Mouse (Mus musculus): ENCODE results near the gene Tbx1. TPM values are rescaled to one million over a fixed set of nuclear protein-coding genes. Genes with fewer than 3 reads are reported as not detected.

Gene Tbx1
- polyA plus RNA-seq, 1 experiment = 16.9 TPM

DNA sequence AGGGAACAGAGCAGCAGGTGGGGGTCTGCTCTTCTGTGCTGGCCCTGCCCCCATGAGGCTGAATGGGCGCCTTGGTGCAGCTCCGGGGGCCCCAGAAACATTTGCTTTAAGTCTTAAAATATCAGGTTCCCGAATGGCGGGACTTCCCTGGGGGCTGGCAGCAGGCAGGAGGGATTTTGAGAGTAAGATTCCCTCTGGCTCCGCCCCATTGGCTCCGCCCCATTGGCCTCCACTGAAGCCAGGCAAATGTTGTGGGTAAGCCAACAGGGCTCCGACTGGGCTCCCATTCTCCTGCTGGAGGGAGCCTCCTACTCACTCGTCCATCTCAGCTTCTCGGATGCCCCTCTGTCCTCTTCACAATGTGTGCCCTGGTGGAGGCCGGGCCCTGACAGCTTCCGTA, 17.8 kb upstream of the Tbx1 start:
- Histone ChIP-seq H3K27me3 (ENCODE audit: control insufficient read depth, insufficient read depth, insufficient read length) (peaks cover 5% of the 10 kb centered on the region), H3K79me2 (ENCODE audit: control insufficient read depth, insufficient read depth) (no peaks in the 10 kb centered on the region), H3K4me2 (ENCODE audit: low read depth) (no peak overlapping the region), H3ac (ENCODE audit: control insufficient read depth, insufficient read length) (no peak overlapping the region), H3K4me3 (no peak overlapping the region), H3K36me3 (ENCODE audit: control insufficient read depth, insufficient read depth) (no peaks in the 10 kb centered on the region)
- TF ChIP-seq POLR2A (IDR thresholded peaks at IDR 0.05; ENCODE audit: insufficient read length, low read depth) = no peak

DNA sequence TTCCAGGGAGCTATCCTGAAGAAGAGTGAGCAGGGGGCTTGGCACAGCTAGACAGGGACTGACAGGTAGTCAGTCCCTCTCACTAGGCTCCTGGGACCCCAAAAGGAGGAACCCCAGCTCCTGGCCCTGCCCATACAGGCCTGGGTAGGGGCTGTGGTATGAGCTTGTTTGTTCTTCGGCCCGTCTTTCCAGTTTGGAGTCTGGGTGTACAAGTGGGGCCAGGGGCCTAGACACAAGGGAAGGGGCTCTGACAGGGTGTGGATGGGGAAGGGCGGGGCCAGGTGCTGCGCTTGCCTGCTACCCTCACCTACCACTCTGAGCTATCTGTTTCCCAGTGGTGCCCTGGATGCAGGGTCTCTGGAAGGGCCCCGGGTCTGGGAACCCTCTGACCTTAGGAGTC, 15.2 kb upstream of the Tbx1 start:
- Histone ChIP-seq H3K79me2 (ENCODE audit: control insufficient read depth, insufficient read depth) (no peaks in the 10 kb centered on the region), H3K4me2 (ENCODE audit: low read depth) (no peak overlapping the region), H3K27me3 (ENCODE audit: control insufficient read depth, insufficient read depth, insufficient read length) (peaks cover 5% of the 10 kb centered on the region), H3K4me3 (no peak overlapping the region), H3ac (ENCODE audit: control insufficient read depth, insufficient read length) (no peak overlapping the region), H3K36me3 (ENCODE audit: control insufficient read depth, insufficient read depth) (no peaks in the 10 kb centered on the region)
- no peak for TF ChIP-seq MYOD1 (IDR thresholded peaks at IDR 0.05; ENCODE audit: control insufficient read depth in 1 of 3, insufficient read length in 2 of 3, low read depth in 2 of 3)
- TF ChIP-seq CEBPB (IDR thresholded peaks at IDR 0.05; ENCODE audit: insufficient read depth, poor library complexity, severe bottlenecking) = no peak
- no peak for TF ChIP-seq TCF3 (IDR thresholded peaks at IDR 0.05; ENCODE audit: insufficient read length, low read depth)
- no peak for TF ChIP-seq TCF12 (IDR thresholded peaks at IDR 0.05; ENCODE audit: insufficient read depth, poor library complexity, severe bottlenecking)
- no peak for TF ChIP-seq POLR2AphosphoS2 (IDR thresholded peaks at IDR 0.05; ENCODE audit: insufficient read length, low read depth)
- no peak for TF ChIP-seq E2F4 (IDR thresholded peaks at IDR 0.05; ENCODE audit: insufficient read depth)

DNA sequence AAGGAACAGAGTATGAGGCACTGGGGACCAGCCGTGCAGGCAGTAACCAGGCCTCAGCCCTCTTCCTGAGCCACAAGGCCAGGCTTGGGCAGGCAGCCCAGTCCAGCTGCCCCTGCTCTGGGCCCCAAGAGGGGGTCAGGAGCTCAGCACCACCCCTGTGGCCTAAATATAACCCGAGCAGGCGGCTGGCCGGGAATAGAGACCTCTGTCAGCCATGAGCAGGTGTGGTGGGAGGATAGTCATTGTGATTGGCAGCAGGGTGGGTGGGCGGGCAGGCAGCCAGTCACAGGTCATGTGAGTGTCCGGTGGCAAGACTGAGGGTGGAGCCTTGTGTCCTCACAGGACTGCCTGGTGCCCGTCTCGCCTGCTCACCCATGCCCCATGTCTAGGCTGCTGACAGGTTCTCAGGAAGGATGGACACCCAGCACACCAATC, 13.8 kb upstream of the Tbx1 start:
- no peaks in the 10 kb centered on the region for H3K27me3 ChIP-seq (ENCODE audit: control insufficient read depth, insufficient read depth, insufficient read length)
- H3K4me3 ChIP-seq = no peak overlapping the region
- H3K4me2 ChIP-seq (ENCODE audit: low read depth) = peak overlapping the region; percentile 34
- H3ac ChIP-seq (ENCODE audit: control insufficient read depth, insufficient read length) = no peak overlapping the region
- TF ChIP-seq POLR2AphosphoS2 (IDR thresholded peaks at IDR 0.05; ENCODE audit: insufficient read length, low read depth) = peak; percentile 69
- peak; percentile 19 for TF ChIP-seq TCF12 (IDR thresholded peaks at IDR 0.05; ENCODE audit: insufficient read depth, poor library complexity, severe bottlenecking)
- TF ChIP-seq E2F4 (IDR thresholded peaks at IDR 0.05; ENCODE audit: insufficient read depth) = no peak
- peak in 2 of 3 experiments; percentile 58 to 91 for TF ChIP-seq MYOG (IDR thresholded peaks at IDR 0.05; ENCODE audit: control insufficient read depth in 1 of 3, insufficient read depth in 1 of 3, insufficient read length in 2 of 3, low read depth in 2 of 3)
- TF ChIP-seq REST (IDR thresholded peaks at IDR 0.05; ENCODE audit: insufficient read depth, insufficient read length) = no peak
- peak; percentile 77 to 91 (median 77) for TF ChIP-seq MYOD1 (IDR thresholded peaks at IDR 0.05; ENCODE audit: control insufficient read depth in 1 of 3, insufficient read length in 2 of 3, low read depth in 2 of 3)
- peak; percentile 62 for TF ChIP-seq POLR2A (IDR thresholded peaks at IDR 0.05; ENCODE audit: insufficient read length, low read depth)
- no peak for TF ChIP-seq MAX (IDR thresholded peaks at IDR 0.05; ENCODE audit: low read depth)
- H3K79me2 ChIP-seq (ENCODE audit: control insufficient read depth, insufficient read depth) = no peaks in the 10 kb centered on the region
- H3K36me3 ChIP-seq (ENCODE audit: control insufficient read depth, insufficient read depth) = no peaks in the 10 kb centered on the region

DNA sequence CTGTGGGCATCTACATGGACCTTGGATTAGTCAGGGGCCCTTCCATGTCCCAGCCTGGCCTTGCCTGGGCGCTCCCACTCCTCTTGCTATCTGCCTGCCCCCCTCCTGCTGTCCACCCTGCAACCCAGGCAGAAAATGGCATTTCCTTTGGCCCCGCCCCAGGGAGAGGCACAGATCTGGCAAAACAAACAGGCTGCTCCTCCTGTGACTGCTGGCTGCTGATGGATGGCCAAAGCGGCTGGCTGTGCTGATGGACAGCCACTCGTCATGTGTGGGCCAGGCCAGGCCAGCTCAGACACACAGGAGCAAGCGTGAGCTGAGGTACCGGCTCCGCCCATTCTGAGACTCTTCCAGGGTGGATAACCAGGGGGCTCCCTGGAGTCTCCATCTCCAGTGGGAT, 11.0 kb upstream of the Tbx1 start:
- no peaks in the 10 kb centered on the region for H3K79me2 ChIP-seq (ENCODE audit: control insufficient read depth, insufficient read depth)
- H3K36me3 ChIP-seq (ENCODE audit: control insufficient read depth, insufficient read depth) = no peaks in the 10 kb centered on the region
- no peaks in the 10 kb centered on the region for H3K27me3 ChIP-seq (ENCODE audit: control insufficient read depth, insufficient read depth, insufficient read length)
- no peak for TF ChIP-seq USF1 (IDR thresholded peaks at IDR 0.05; ENCODE audit: low read depth)
- TF ChIP-seq POLR2AphosphoS2 (IDR thresholded peaks at IDR 0.05; ENCODE audit: insufficient read length, low read depth) = no peak
- TF ChIP-seq REST (IDR thresholded peaks at IDR 0.05; ENCODE audit: insufficient read depth, insufficient read length) = no peak
- TF ChIP-seq MYOD1 (IDR thresholded peaks at IDR 0.05; ENCODE audit: control insufficient read depth in 1 of 3, insufficient read length in 2 of 3, low read depth in 2 of 3) = peak in 2 of 3 experiments; percentile 34 to 69
- peak in 1 of 3 experiments; percentile 39 for TF ChIP-seq MYOG (IDR thresholded peaks at IDR 0.05; ENCODE audit: control insufficient read depth in 1 of 3, insufficient read depth in 1 of 3, insufficient read length in 2 of 3, low read depth in 2 of 3)
- no peak for TF ChIP-seq MAX (IDR thresholded peaks at IDR 0.05; ENCODE audit: low read depth)
- no peak for TF ChIP-seq CEBPB (IDR thresholded peaks at IDR 0.05; ENCODE audit: insufficient read depth, poor library complexity, severe bottlenecking)
- peak; percentile 28 for TF ChIP-seq POLR2A (IDR thresholded peaks at IDR 0.05; ENCODE audit: insufficient read length, low read depth)
- H3ac ChIP-seq (ENCODE audit: control insufficient read depth, insufficient read length) = no peak overlapping the region
- H3K4me2 ChIP-seq (ENCODE audit: low read depth) = no peak overlapping the region
- H3K4me3 ChIP-seq = no peak overlapping the region

DNA sequence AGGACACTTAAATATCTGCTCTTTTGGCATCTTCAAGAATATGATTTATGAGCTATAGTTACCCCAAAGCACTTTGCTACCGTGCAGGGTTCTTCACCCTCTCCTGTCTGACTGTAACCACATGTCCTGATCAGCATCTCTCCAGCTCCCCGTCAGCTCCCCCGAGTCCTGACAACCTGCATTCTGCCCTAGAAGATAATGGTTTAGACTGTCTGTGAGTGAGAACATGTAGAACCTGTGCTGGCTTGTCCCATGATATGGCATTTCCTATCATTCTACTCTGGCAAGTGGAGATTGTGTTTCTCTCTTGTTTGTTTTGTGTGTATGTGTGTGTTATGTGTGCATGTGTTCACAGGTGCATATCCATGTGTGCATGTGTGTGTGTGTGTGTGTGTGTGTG, 7.5 kb upstream of the Tbx1 start:
- Histone ChIP-seq H3K27me3 (ENCODE audit: control insufficient read depth, insufficient read depth, insufficient read length) (no peaks in the 10 kb centered on the region), H3K4me2 (ENCODE audit: low read depth) (no peak overlapping the region), H3K79me2 (ENCODE audit: control insufficient read depth, insufficient read depth) (no peaks in the 10 kb centered on the region), H3K36me3 (ENCODE audit: control insufficient read depth, insufficient read depth) (no peaks in the 10 kb centered on the region), H3K4me3 (no peak overlapping the region), H3ac (ENCODE audit: control insufficient read depth, insufficient read length) (no peak overlapping the region)
- TF ChIP-seq MYOD1 (IDR thresholded peaks at IDR 0.05; ENCODE audit: control insufficient read depth in 1 of 3, insufficient read length in 2 of 3, low read depth in 2 of 3) (no peak), POLR2AphosphoS2 (IDR thresholded peaks at IDR 0.05; ENCODE audit: insufficient read length, low read depth) (no peak), USF1 (IDR thresholded peaks at IDR 0.05; ENCODE audit: low read depth) (no peak), MAX (IDR thresholded peaks at IDR 0.05; ENCODE audit: low read depth) (no peak), TCF3 (IDR thresholded peaks at IDR 0.05; ENCODE audit: insufficient read length, low read depth) (no peak)

DNA sequence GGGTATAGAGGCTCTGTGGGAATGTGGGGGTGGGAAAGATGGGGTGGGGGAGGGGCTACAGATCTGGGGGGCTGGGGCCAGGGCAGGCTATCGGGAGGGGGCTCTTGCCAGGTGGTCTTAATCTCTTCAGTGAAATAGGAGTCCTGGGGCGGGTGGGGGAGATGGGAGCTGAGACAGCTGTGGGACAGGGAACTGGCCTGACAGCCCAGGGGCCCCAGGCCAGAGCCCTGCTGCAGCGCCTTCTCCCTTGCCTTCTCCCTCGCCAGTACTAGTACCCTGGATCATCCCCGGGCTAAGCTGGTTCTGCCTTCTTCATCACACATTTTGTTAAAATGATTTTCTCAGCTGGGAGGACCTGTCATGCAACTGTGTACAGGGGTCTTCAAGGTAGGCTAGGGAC, 5.8 kb upstream of the Tbx1 start:
- Histone ChIP-seq H3K79me2 (ENCODE audit: control insufficient read depth, insufficient read depth) (no peaks in the 10 kb centered on the region), H3K36me3 (ENCODE audit: control insufficient read depth, insufficient read depth) (no peaks in the 10 kb centered on the region), H3K4me3 (no peak overlapping the region), H3K27me3 (ENCODE audit: control insufficient read depth, insufficient read depth, insufficient read length) (no peaks in the 10 kb centered on the region), H3K4me2 (ENCODE audit: low read depth) (no peak overlapping the region), H3ac (ENCODE audit: control insufficient read depth, insufficient read length) (no peak overlapping the region)
- TF ChIP-seq E2F4 (IDR thresholded peaks at IDR 0.05; ENCODE audit: insufficient read depth) (no peak), REST (IDR thresholded peaks at IDR 0.05; ENCODE audit: insufficient read depth, insufficient read length) (no peak), MYOG (IDR thresholded peaks at IDR 0.05; ENCODE audit: control insufficient read depth in 1 of 3, insufficient read depth in 1 of 3, insufficient read length in 2 of 3, low read depth in 2 of 3) (no peak), MAX (IDR thresholded peaks at IDR 0.05; ENCODE audit: low read depth) (no peak), TCF12 (IDR thresholded peaks at IDR 0.05; ENCODE audit: insufficient read depth, poor library complexity, severe bottlenecking) (no peak), SRF (IDR thresholded peaks at IDR 0.05; ENCODE audit: control insufficient read depth, insufficient read length, low read depth) (no peak), TCF3 (IDR thresholded peaks at IDR 0.05; ENCODE audit: insufficient read length, low read depth) (no peak), POLR2A (IDR thresholded peaks at IDR 0.05; ENCODE audit: insufficient read length, low read depth) (no peak), USF1 (IDR thresholded peaks at IDR 0.05; ENCODE audit: low read depth) (no peak), POLR2AphosphoS2 (IDR thresholded peaks at IDR 0.05; ENCODE audit: insufficient read length, low read depth) (no peak), MYOD1 (IDR thresholded peaks at IDR 0.05; ENCODE audit: control insufficient read depth in 1 of 3, insufficient read length in 2 of 3, low read depth in 2 of 3) (no peak), CEBPB (IDR thresholded peaks at IDR 0.05; ENCODE audit: insufficient read depth, poor library complexity, severe bottlenecking) (no peak)
